Mouse (Mus musculus) liver, adult 2 months (tissue): ENCODE results near the gene Mark2.
A peak's percentile ranks its signal among the peaks of the same experiment; 100 is the strongest.

Experiments used
- CTCF ChIP-seq: fragments of 200-500 bp; IDR thresholded peaks from 2 replicates; pipeline ENCODE4 v1.5.1; 2011; ENCODE audit warnings: low read depth, low read length, control low read depth
- POLR2A ChIP-seq: fragments of 200-500 bp; IDR thresholded peaks from 2 replicates; pipeline ENCODE4 v1.6.1; 2011; ENCODE audit warnings: low read length, control low read depth; ENCODE audit not compliant: insufficient read depth; ENCODE audit errors: extremely low read depth

GRCm38 (mm10) chr19:7268722-7269090, 73.0 kb downstream of the Mark2 start:
- no peak for TF ChIP-seq POLR2A
- peak; percentile 75 for TF ChIP-seq CTCF
